Mouse (Mus musculus): ENCODE results near the gene Pgm2l1.
A peak's percentile ranks its signal among the peaks of the same experiment; 100 is the strongest.
"Not testable (repeated sequence)": the region's sequence is repeated elsewhere in the genome, so short reads cannot be mapped to it uniquely, and the experiment has no call there.

The Pgm2l1 gene

GRCm38 (mm10) chr7:100230646-100231045, 3.5 kb downstream of the Pgm2l1 start:
- DNase-seq, result no peak

GRCm38 (mm10) chr7:100231661-100232060, 4.5 kb downstream of the Pgm2l1 start:
- no peak for DNase-seq

- DNase-seq, result no peak
Observed at GRCm38 (mm10) chr7:100233681-100234080, 6.5 kb downstream of the Pgm2l1 start.

- DNase-seq, result no peak
Observed at GRCm38 (mm10) chr7:100234264-100234885, 7.2 kb downstream of the Pgm2l1 start.

- DNase-seq, result no peak
Observed at GRCm38 (mm10) chr7:100238271-100238670, 11.1 kb downstream of the Pgm2l1 start.

GRCm38 (mm10) chr7:100240601-100241000, 13.4 kb downstream of the Pgm2l1 start:
- DNase-seq, result no peak

- DNase-seq, result no peak
Observed at GRCm38 (mm10) chr7:100243007-100243406, 15.8 kb downstream of the Pgm2l1 start.

- no peak for DNase-seq
Observed at GRCm38 (mm10) chr7:100244225-100244624, 17.0 kb downstream of the Pgm2l1 start.

- DNase-seq, result no peak
Observed at GRCm38 (mm10) chr7:100245176-100245575, 18.0 kb downstream of the Pgm2l1 start.

- DNase-seq, result no peak
Observed at GRCm38 (mm10) chr7:100250667-100251066, 23.5 kb downstream of the Pgm2l1 start.

- DNase-seq, result no peak
Observed at GRCm38 (mm10) chr7:100262350-100262749, 35.2 kb downstream of the Pgm2l1 start.

GRCm38 (mm10) chr7:100264934-100265333, 37.7 kb downstream of the Pgm2l1 start:
- not testable (repeated sequence) for DNase-seq

- no peak for DNase-seq
Observed at GRCm38 (mm10) chr7:100272369-100272768, 45.2 kb downstream of the Pgm2l1 start.

- no peak for DNase-seq
Observed at GRCm38 (mm10) chr7:100274507-100274906, 47.3 kb downstream of the Pgm2l1 start.

GRCm38 (mm10) chr7:100276397-100276796, 49.2 kb downstream of the Pgm2l1 start:
- no peak for DNase-seq

- DNase-seq, result no peak
Observed at GRCm38 (mm10) chr7:100279803-100280202, 52.6 kb downstream of the Pgm2l1 start.

- DNase-seq, result no peak
Observed at GRCm38 (mm10) chr7:100281596-100281995, 54.4 kb downstream of the Pgm2l1 start.

- no peak for DNase-seq
Observed at GRCm38 (mm10) chr7:100283298-100283697, 56.1 kb downstream of the Pgm2l1 start.

GRCm38 (mm10) chr7:100285383-100285782, 58.2 kb downstream of the Pgm2l1 start, which contains the start of gene P4ha3:
TSS of gene P4ha3 (plus strand) at chr7:100285520.
- DNase-seq, result peak; percentile 41

- DNase-seq, result peak; percentile 56
Observed at GRCm38 (mm10) chr7:100287748-100288578, 60.8 kb downstream of the Pgm2l1 start.

GRCm38 (mm10) chr7:100288622-100289021, 61.4 kb downstream of the Pgm2l1 start:
- no peak for DNase-seq

- no peak for DNase-seq
Observed at GRCm38 (mm10) chr7:100293546-100293945, 66.4 kb downstream of the Pgm2l1 start.

- DNase-seq, result no peak
Observed at GRCm38 (mm10) chr7:100295745-100296144, 68.6 kb downstream of the Pgm2l1 start.

- no peak for DNase-seq
Observed at GRCm38 (mm10) chr7:100296699-100297098, 69.5 kb downstream of the Pgm2l1 start.
